Mouse (Mus musculus) lung, adult 2 months (tissue): ENCODE data around the gene Flvcr2. TPM values are rescaled to one million over a fixed set of nuclear protein-coding genes. Genes with fewer than 3 reads are reported as not detected.
A peak's percentile ranks its signal among the peaks of the same experiment; 100 is the strongest.

ENCODE experiments used
- DNase-seq: peaks from one replicate; pipeline ENCODE4 v3.0.0; 2022
- H3K4me1 ChIP-seq: fragments of 200-500 bp; 2 replicates; pipeline ENCODE4 v1.6.1; 2011; ENCODE audit warnings: low read length; ENCODE audit not compliant: control insufficient read depth, insufficient read depth
- H3K4me3 ChIP-seq: fragments of 200-500 bp; replicated peaks from 2 replicates; pipeline ENCODE3; 2011; ENCODE audit warnings: low read depth, mild to moderate bottlenecking, control low read depth, low read length; ENCODE audit errors: extremely low read depth
- CTCF ChIP-seq: fragments of 200-500 bp; IDR thresholded peaks from 2 replicates; pipeline ENCODE4 v1.5.1; 2011; ENCODE audit warnings: mild to moderate bottlenecking, low read length, control low read depth; ENCODE audit not compliant: insufficient read depth
- POLR2A ChIP-seq: fragments of 200-500 bp; IDR thresholded peaks from 2 replicates; pipeline ENCODE4 v1.6.1; 2011; ENCODE audit warnings: low read depth, mild to moderate bottlenecking, control low read depth, low read length, borderline replicate concordance; ENCODE audit errors: extremely low read depth
- WGBS: fragments of 180-500 bp; shearing (Covaris S2); methylation state at CpG from one replicate; pipeline ENCODE4 v1.1.7; 2018; 5-methylcytosine and 5-hydroxymethylcytosine counted together
- polyA plus RNA-seq: library from polyadenylated mRNA; depleted of rRNA; stranded (reverse); fragments of >200 nt; gene quantifications from 2 replicates; pipeline ENCODE4 v1.2.3, GENCODE M21; 2012

The Flvcr2 gene
- polyA plus RNA-seq, 1 experiment: 11.6 TPM

GRCm38 (mm10) chr12:85822051-85822450 lies 75.7 kb downstream of the Flvcr2 start:
- DNase-seq: no peak

GRCm38 (mm10) chr12:85824438-85825264 lies 78.3 kb downstream of the Flvcr2 start, which contains the start of the genes Erg28 and Ttll5:
Erg28 (minus strand) TSS chr12:85824550.
Ttll5 (plus strand) TSS chr12:85824659.
- peak within 1 kb of the TSS; percentile 73 for H3K4me3 ChIP-seq
- peak; percentile 63; the same call in 1 of the 2 replicates for TF ChIP-seq POLR2A
- TF ChIP-seq CTCF: no peak
- no peaks in the 10 kb centered on the region; the same call in 1 of the 2 replicates for H3K4me1 ChIP-seq
- under 1% methylated on average over 67 of the region's 67 CpGs for WGBS
- peak; percentile 97 for DNase-seq

More at GRCm38 (mm10) chr12:85822051-85822450, 75.7 kb downstream of the Flvcr2 start:
- Histone ChIP-seq H3K4me1 (no peaks in the 10 kb centered on the region; the same call in 1 of the 2 replicates), H3K4me3 (no peak overlapping the region)
- 69% methylated on average over 9 of the region's 9 CpGs for WGBS
- TF ChIP-seq POLR2A: no peak
- TF ChIP-seq CTCF: no peak

GRCm38 (mm10) chr12:85825361-85825760 lies 79.0 kb downstream of the Flvcr2 start:
- WGBS: 8% methylated on average over 8 of the region's 8 CpGs
- peak overlapping the region; percentile 73 for H3K4me3 ChIP-seq
- no peak for TF ChIP-seq POLR2A
- no peak for TF ChIP-seq CTCF
- no peaks in the 10 kb centered on the region; the same call in 1 of the 2 replicates for H3K4me1 ChIP-seq
- DNase-seq: no peak

DNA sequence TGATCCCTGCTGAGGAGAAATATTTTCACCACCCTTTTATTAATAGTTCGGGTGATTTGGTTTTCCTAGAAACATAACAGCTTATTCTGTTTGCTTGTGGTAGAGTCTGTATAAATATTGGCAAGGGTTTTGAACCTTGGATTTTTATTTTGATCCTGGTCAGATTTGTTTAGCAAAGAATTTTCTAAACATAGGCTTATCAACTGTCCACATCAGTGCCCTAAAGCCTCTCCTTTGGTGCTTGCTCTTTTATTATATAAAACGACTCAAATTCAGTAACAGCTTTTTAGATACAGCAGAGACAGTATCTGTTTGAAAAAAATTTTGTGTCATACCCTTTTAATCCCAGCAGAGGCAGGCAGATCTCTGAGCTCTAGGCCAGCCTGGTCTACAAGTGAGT lies 79.5 kb downstream of the Flvcr2 start:
- no peak overlapping the region for H3K4me3 ChIP-seq
- WGBS: 49% methylated on average over 2 of the region's 2 CpGs

DNA sequence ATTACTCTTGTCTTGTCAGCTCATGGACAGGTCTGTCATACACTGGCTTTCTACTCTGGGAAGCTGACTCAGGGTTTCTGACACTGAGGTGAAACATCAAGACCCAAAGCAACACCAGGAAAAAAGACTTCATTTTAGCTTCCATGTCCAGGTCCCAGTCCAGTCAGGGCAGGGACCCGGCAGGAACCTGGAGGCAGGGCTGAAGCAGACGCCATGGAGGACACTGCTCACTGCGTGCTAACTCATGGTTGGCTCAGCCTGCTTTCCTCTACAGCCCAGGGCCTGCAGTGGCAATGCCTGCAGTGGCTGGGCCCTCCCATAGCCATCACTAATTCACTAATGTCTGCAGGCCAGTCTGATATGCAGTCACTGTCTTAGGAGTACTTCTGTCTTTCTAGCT lies 82.5 kb downstream of the Flvcr2 start:
- 95% methylated on average over 3 of the region's 3 CpGs for WGBS
- no peak overlapping the region for H3K4me3 ChIP-seq
- TF ChIP-seq CTCF (no peak), POLR2A (no peak)
- DNase-seq: no peak
- H3K4me1 ChIP-seq: peaks cover 4% of the 10 kb centered on the region; the same call in 1 of the 2 replicates

More for the DNA sequence above, 79.5 kb downstream of the Flvcr2 start:
- no peak for TF ChIP-seq POLR2A
- DNase-seq: no peak
- peaks cover 2% of the 10 kb centered on the region; the same call in 1 of the 2 replicates for H3K4me1 ChIP-seq

- H3K4me1 ChIP-seq: peaks cover 4% of the 10 kb centered on the region; the same call in 1 of the 2 replicates
- 88% methylated on average over 3 of the region's 3 CpGs for WGBS
- DNase-seq: no peak
- no peak overlapping the region for H3K4me3 ChIP-seq
- TF ChIP-seq POLR2A (no peak), CTCF (no peak)
These were observed 83.5 kb downstream of the Flvcr2 start for GRCm38 (mm10) chr12:85829866-85830265.

- TF ChIP-seq POLR2A: no peak
- TF ChIP-seq CTCF: no peak
- H3K4me3 ChIP-seq: no peak overlapping the region
- WGBS: 42% methylated on average over 3 of the region's 3 CpGs
- peaks cover 4% of the 10 kb centered on the region; the same call in 1 of the 2 replicates for H3K4me1 ChIP-seq
- DNase-seq: no peak
These were observed 84.4 kb downstream of the Flvcr2 start for GRCm38 (mm10) chr12:85830691-85831090.

- DNase-seq: no peak
- TF ChIP-seq POLR2A (no peak), CTCF (no peak)
- no peak overlapping the region for H3K4me3 ChIP-seq
- WGBS: 96% methylated on average over 2 of the region's 2 CpGs
- peaks cover 4% of the 10 kb centered on the region; the same call in 1 of the 2 replicates for H3K4me1 ChIP-seq
These were observed 88.2 kb downstream of the Flvcr2 start for GRCm38 (mm10) chr12:85834543-85834942.

DNA sequence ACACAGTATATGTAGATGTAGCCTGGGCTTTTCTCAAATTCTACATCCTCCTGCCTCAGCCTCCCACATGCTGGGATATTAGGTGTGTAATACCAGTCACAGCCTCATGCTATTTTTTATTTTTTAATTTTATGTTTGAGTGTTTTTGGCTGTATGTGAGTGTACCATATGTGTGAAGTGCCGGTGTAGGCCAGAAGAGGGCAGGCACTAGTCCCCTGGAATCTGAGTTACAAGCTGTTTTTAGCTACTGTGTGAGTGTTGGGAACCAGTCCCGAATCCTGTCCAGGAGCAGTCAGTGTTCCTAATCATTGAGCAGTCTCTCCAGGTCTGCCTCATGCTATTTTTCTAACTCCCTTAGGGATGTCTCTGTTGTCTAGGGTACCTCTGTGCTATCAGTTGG lies 91.4 kb downstream of the Flvcr2 start:
- 88% methylated on average over 2 of the region's 2 CpGs for WGBS

More for the DNA sequence above, 91.4 kb downstream of the Flvcr2 start:
- H3K4me1 ChIP-seq: no peaks in the 10 kb centered on the region
- no peak overlapping the region for H3K4me3 ChIP-seq
- DNase-seq: no peak
- TF ChIP-seq POLR2A (no peak), CTCF (no peak)
